Mouse (Mus musculus) limb, embryonic 13.5 days (tissue): ENCODE results near the gene Ggt5. TPM values are rescaled to one million over a fixed set of nuclear protein-coding genes. Genes with fewer than 3 reads are reported as not detected.

Experiments used
- ATAC-seq: fragments of 200-750 bp; cut with Nextera tagmentation; 2 replicates; pipeline ENCODE4 v1.8.0; 2017; ENCODE audit warnings: low read depth, moderate number of reproducible peaks, moderate TSS enrichment; ENCODE audit not compliant: low FRiP score
- H3K27ac ChIP-seq: fragments of 300-500 bp; sonication (generic); 2 replicates; pipeline ENCODE4 v1.5.1; 2015; ENCODE audit warnings: inconsistent platforms, mild to moderate bottlenecking, moderate library complexity
- H3K27me3 ChIP-seq: fragments of 300-500 bp; sonication (generic); 2 replicates; pipeline ENCODE4 v1.6.1; 2015; ENCODE audit warnings: mild to moderate bottlenecking, inconsistent platforms
- H3K36me3 ChIP-seq: fragments of 300-500 bp; sonication (generic); 2 replicates; pipeline ENCODE4 v1.6.1; 2015; ENCODE audit warnings: inconsistent platforms, mild to moderate bottlenecking, moderate library complexity
- H3K4me1 ChIP-seq: fragments of 300-500 bp; sonication (generic); 2 replicates; pipeline ENCODE4 v1.6.1; 2015; ENCODE audit warnings: inconsistent platforms
- H3K4me2 ChIP-seq: fragments of 300-500 bp; sonication (generic); replicated peaks from 2 replicates; pipeline ENCODE4 v1.6.1; 2015; ENCODE audit warnings: inconsistent platforms, mild to moderate bottlenecking, moderate library complexity
- H3K4me3 ChIP-seq: fragments of 300-500 bp; sonication (generic); 2 replicates; pipeline ENCODE4 v1.5.1; 2015; ENCODE audit warnings: moderate library complexity, mild to moderate bottlenecking, inconsistent platforms
- H3K9ac ChIP-seq: fragments of 300-500 bp; sonication (generic); 2 replicates; pipeline ENCODE4 v1.6.1; 2015; ENCODE audit warnings: mild to moderate bottlenecking, inconsistent platforms
- H3K9me3 ChIP-seq: fragments of 300-500 bp; sonication (generic); 2 replicates; pipeline ENCODE4 v1.6.1; 2016; ENCODE audit warnings: inconsistent platforms
- WGBS: fragments of 180-500 bp; shearing (Covaris S2); methylation state at CpG from one replicate; pipeline ENCODE4 v1.1.7; 2015; 5-methylcytosine and 5-hydroxymethylcytosine counted together
- polyA plus RNA-seq: library from polyadenylated mRNA; unstranded; fragments of >200 nt; fragmentation: Nextera tagmentation; extraction: Ambion mirVana; gene quantifications from 2 replicates; pipeline ENCODE4 v1.2.1, GENCODE M21; 2015

Gene Ggt5
- polyA plus RNA-seq, 1 experiment from 2014 or later: 1.7 TPM

GRCm38 (mm10) chr10:75595981-75596380 is 6.8 kb downstream of the Ggt5 start:
- no peaks in the 10 kb centered on the region for H3K4me1 ChIP-seq
- no peaks in the 10 kb centered on the region for H3K27me3 ChIP-seq
- H3K9ac ChIP-seq: no peak overlapping the region
- H3K36me3 ChIP-seq: no peaks in the 10 kb centered on the region
- H3K9me3 ChIP-seq: peaks cover 20% of the 10 kb centered on the region
- H3K27ac ChIP-seq: no peak overlapping the region
- 84% methylated on average over 8 of the region's 8 CpGs for WGBS
- no peak overlapping the region for H3K4me2 ChIP-seq
- H3K4me3 ChIP-seq: no peak overlapping the region
- no peak for ATAC-seq

GRCm38 (mm10) chr10:75600189-75600730 is 11.1 kb downstream of the Ggt5 start:
- 82% methylated on average over 7 of the region's 7 CpGs for WGBS
- Histone ChIP-seq H3K27ac (no peak overlapping the region), H3K36me3 (no peaks in the 10 kb centered on the region), H3K4me1 (no peaks in the 10 kb centered on the region), H3K27me3 (no peaks in the 10 kb centered on the region), H3K9ac (no peak overlapping the region), H3K4me3 (no peak overlapping the region), H3K9me3 (peaks cover 20% of the 10 kb centered on the region), H3K4me2 (no peak overlapping the region)
- no peak for ATAC-seq

- H3K9ac ChIP-seq: no peak overlapping the region
- no peaks in the 10 kb centered on the region for H3K27me3 ChIP-seq
- H3K4me3 ChIP-seq: no peak overlapping the region
- no peaks in the 10 kb centered on the region for H3K4me1 ChIP-seq
- no peak for ATAC-seq
- H3K4me2 ChIP-seq: no peak overlapping the region
- no peaks in the 10 kb centered on the region for H3K9me3 ChIP-seq
- WGBS: 37% methylated on average over 11 of the region's 11 CpGs
- H3K27ac ChIP-seq: no peak overlapping the region
- H3K36me3 ChIP-seq: no peaks in the 10 kb centered on the region
These were observed 16.2 kb downstream of the Ggt5 start for GRCm38 (mm10) chr10:75605162-75605846.

- Histone ChIP-seq H3K4me1 (no peaks in the 10 kb centered on the region), H3K9me3 (no peaks in the 10 kb centered on the region), H3K27me3 (no peaks in the 10 kb centered on the region), H3K4me2 (no peak overlapping the region), H3K36me3 (no peaks in the 10 kb centered on the region), H3K4me3 (no peak overlapping the region), H3K9ac (no peak overlapping the region), H3K27ac (no peak overlapping the region)
- 81% methylated on average over 4 of the region's 4 CpGs for WGBS
- no peak for ATAC-seq
These were observed 18.1 kb downstream of the Ggt5 start for GRCm38 (mm10) chr10:75607253-75607652.

GRCm38 (mm10) chr10:75608975-75609374 is 19.8 kb downstream of the Ggt5 start:
- Histone ChIP-seq H3K9me3 (no peaks in the 10 kb centered on the region), H3K4me1 (no peaks in the 10 kb centered on the region), H3K9ac (no peak overlapping the region), H3K27me3 (no peaks in the 10 kb centered on the region), H3K27ac (no peak overlapping the region), H3K4me2 (no peak overlapping the region), H3K36me3 (no peaks in the 10 kb centered on the region), H3K4me3 (no peak overlapping the region)
- WGBS: 91% methylated on average over 11 of the region's 11 CpGs
- ATAC-seq: no peak

- no peaks in the 10 kb centered on the region for H3K27me3 ChIP-seq
- H3K27ac ChIP-seq: no peak overlapping the region
- H3K4me1 ChIP-seq: no peaks in the 10 kb centered on the region
- H3K9me3 ChIP-seq: no peaks in the 10 kb centered on the region
- no peak overlapping the region for H3K9ac ChIP-seq
- no peak overlapping the region for H3K4me2 ChIP-seq
- no peak for ATAC-seq
- H3K36me3 ChIP-seq: no peaks in the 10 kb centered on the region
- H3K4me3 ChIP-seq: no peak overlapping the region
- 50% methylated on average over 7 of the region's 7 CpGs for WGBS
These were observed 21.3 kb downstream of the Ggt5 start for GRCm38 (mm10) chr10:75610486-75610885.

GRCm38 (mm10) chr10:75616044-75616443 is 26.9 kb downstream of the Ggt5 start:
- H3K4me3 ChIP-seq: no peak overlapping the region
- no peak overlapping the region for H3K4me2 ChIP-seq
- no peak for ATAC-seq
- no peaks in the 10 kb centered on the region for H3K27me3 ChIP-seq
- WGBS: 89% methylated on average over 4 of the region's 4 CpGs
- H3K9me3 ChIP-seq: no peaks in the 10 kb centered on the region
- no peak overlapping the region for H3K9ac ChIP-seq
- H3K36me3 ChIP-seq: no peaks in the 10 kb centered on the region
- H3K27ac ChIP-seq: no peak overlapping the region
- H3K4me1 ChIP-seq: no peaks in the 10 kb centered on the region

- 50% methylated on average over 3 of the region's 3 CpGs for WGBS
- no peaks in the 10 kb centered on the region for H3K27me3 ChIP-seq
- H3K4me2 ChIP-seq: no peak overlapping the region
- no peak overlapping the region for H3K27ac ChIP-seq
- ATAC-seq: no peak
- H3K9ac ChIP-seq: no peak overlapping the region
- no peaks in the 10 kb centered on the region for H3K4me1 ChIP-seq
- no peaks in the 10 kb centered on the region for H3K36me3 ChIP-seq
- no peak overlapping the region for H3K4me3 ChIP-seq
- H3K9me3 ChIP-seq: no peaks in the 10 kb centered on the region
These were observed 31.7 kb downstream of the Ggt5 start for GRCm38 (mm10) chr10:75620818-75621217.

GRCm38 (mm10) chr10:75625920-75626319 is 36.8 kb downstream of the Ggt5 start:
- Histone ChIP-seq H3K4me2 (no peak overlapping the region), H3K4me1 (no peaks in the 10 kb centered on the region), H3K9me3 (no peaks in the 10 kb centered on the region), H3K27me3 (no peaks in the 10 kb centered on the region), H3K36me3 (no peaks in the 10 kb centered on the region), H3K9ac (no peak overlapping the region), H3K27ac (no peak overlapping the region), H3K4me3 (no peak overlapping the region)
- ATAC-seq: no peak
- 47% methylated on average over 6 of the region's 6 CpGs for WGBS

- WGBS: 74% methylated on average over 3 of the region's 3 CpGs
- Histone ChIP-seq H3K4me3 (no peak overlapping the region), H3K27ac (no peak overlapping the region), H3K9ac (no peak overlapping the region), H3K27me3 (no peaks in the 10 kb centered on the region), H3K4me2 (no peak overlapping the region), H3K36me3 (no peaks in the 10 kb centered on the region), H3K4me1 (no peaks in the 10 kb centered on the region), H3K9me3 (no peaks in the 10 kb centered on the region)
- no peak for ATAC-seq
These were observed 37.9 kb downstream of the Ggt5 start for GRCm38 (mm10) chr10:75626991-75627390.

GRCm38 (mm10) chr10:75627490-75627889 is 38.4 kb downstream of the Ggt5 start:
- H3K4me1 ChIP-seq: no peaks in the 10 kb centered on the region
- ATAC-seq: no peak
- H3K27ac ChIP-seq: no peak overlapping the region
- no peaks in the 10 kb centered on the region for H3K27me3 ChIP-seq
- 75% methylated on average over 3 of the region's 3 CpGs for WGBS
- no peaks in the 10 kb centered on the region for H3K9me3 ChIP-seq
- no peak overlapping the region for H3K4me3 ChIP-seq
- H3K4me2 ChIP-seq: no peak overlapping the region
- H3K36me3 ChIP-seq: no peaks in the 10 kb centered on the region
- H3K9ac ChIP-seq: no peak overlapping the region

GRCm38 (mm10) chr10:75632633-75633032 is 43.5 kb downstream of the Ggt5 start:
- no peaks in the 10 kb centered on the region for H3K27me3 ChIP-seq
- H3K9me3 ChIP-seq: no peaks in the 10 kb centered on the region
- H3K4me1 ChIP-seq: no peaks in the 10 kb centered on the region
- no peaks in the 10 kb centered on the region for H3K36me3 ChIP-seq
- no peak overlapping the region for H3K9ac ChIP-seq
- WGBS: 41% methylated on average over 5 of the region's 5 CpGs
- H3K4me2 ChIP-seq: no peak overlapping the region
- no peak overlapping the region for H3K4me3 ChIP-seq
- H3K27ac ChIP-seq: no peak overlapping the region
- peak; percentile 81 for ATAC-seq

GRCm38 (mm10) chr10:75633048-75633447 is 43.9 kb downstream of the Ggt5 start:
- no peak overlapping the region for H3K4me3 ChIP-seq
- H3K9ac ChIP-seq: no peak overlapping the region
- no peaks in the 10 kb centered on the region for H3K36me3 ChIP-seq
- no peak overlapping the region for H3K27ac ChIP-seq
- no peaks in the 10 kb centered on the region for H3K4me1 ChIP-seq
- peak; percentile 80 for ATAC-seq
- WGBS: 66% methylated on average over 5 of the region's 5 CpGs
- no peak overlapping the region for H3K4me2 ChIP-seq
- no peaks in the 10 kb centered on the region for H3K9me3 ChIP-seq
- H3K27me3 ChIP-seq: no peaks in the 10 kb centered on the region
